In genomic region chr4:129557256-129557808, GRCm38 (mm10) we compare ENCODE assay signal across 8 mouse cellular contexts. TPM values are rescaled to one million over a fixed set of nuclear protein-coding genes. Genes with fewer than 3 reads are reported as not detected.
DNase-seq lines count a peak whose midpoint lies in the region; ATAC-seq lines count a peak whose summit lies in the region.

No protein-coding gene starts in this region.

- WGBS in kidney, embryonic 15.5 days: 48% methylated on average over 9 of the region's 9 CpGs
- 70% methylated on average over 9 of the region's 9 CpGs for WGBS in embryonic facial prominence, embryonic 15.5 days
- 60% methylated on average over 9 of the region's 9 CpGs for WGBS in limb, embryonic 12.5 days

- no peaks in the 10 kb centered on the region for H3K9me3 ChIP-seq in kidney, embryonic 15.5 days (replicated peaks)
- no peaks in the 10 kb centered on the region for H3K9me3 ChIP-seq in embryonic facial prominence, embryonic 15.5 days (replicated peaks)
- no peaks in the 10 kb centered on the region for H3K9me3 ChIP-seq in limb, embryonic 12.5 days

- H3K27ac ChIP-seq in kidney, embryonic 15.5 days: peak overlapping the region; percentile 86
- H3K27ac ChIP-seq in embryonic facial prominence, embryonic 15.5 days (replicated peaks): no peak overlapping the region
- no peak overlapping the region; the same call in 1 of the 2 replicates for H3K27ac ChIP-seq in limb, embryonic 12.5 days

- H3K4me2 ChIP-seq in kidney, embryonic 15.5 days: peak overlapping the region; percentile 73; the same call in 1 of the 2 replicates
- peak overlapping the region; percentile 86 for H3K4me2 ChIP-seq in embryonic facial prominence, embryonic 15.5 days (replicated peaks)
- H3K4me2 ChIP-seq in limb, embryonic 12.5 days: peak overlapping the region; percentile 92

- no peak for DNase-seq in kidney, adult 11 months
- DNase-seq in spleen, postnatal 4 days (ENCODE audit: low spot score in 2 of 2): peak; percentile 47 to 67
- no peak for DNase-seq in adrenal gland, postnatal 36 days
- DNase-seq in kidney, postnatal 36 days: no peak
- DNase-seq in layer of hippocampus, postnatal 10 days (ENCODE audit: low spot score in 2 of 2): no peak

- H3K9ac ChIP-seq in kidney, embryonic 15.5 days: peak overlapping the region; percentile 57; the same call in 1 of the 2 replicates
- no peak overlapping the region for H3K9ac ChIP-seq in embryonic facial prominence, embryonic 15.5 days
- H3K9ac ChIP-seq in limb, embryonic 12.5 days (replicated peaks): 0 out of 2 replicates have a peak overlapping the region, but pooled peaks have one; percentile 64

- no peak overlapping the region; the same call in 1 of the 2 replicates for H3K4me3 ChIP-seq in kidney, embryonic 15.5 days (replicated peaks)
- peak overlapping the region; percentile 53 for H3K4me3 ChIP-seq in embryonic facial prominence, embryonic 15.5 days (replicated peaks)
- H3K4me3 ChIP-seq in limb, embryonic 12.5 days (replicated peaks): peak overlapping the region; percentile 53; the same call in 1 of the 2 replicates

- H3K27me3 ChIP-seq in kidney, embryonic 15.5 days: no peaks in the 10 kb centered on the region
- no peaks in the 10 kb centered on the region for H3K27me3 ChIP-seq in embryonic facial prominence, embryonic 15.5 days
- no peaks in the 10 kb centered on the region for H3K27me3 ChIP-seq in limb, embryonic 12.5 days

- 0 out of 2 replicates have a peak, but pooled peaks have one; percentile 9 for ATAC-seq in kidney, embryonic 15.5 days (replicated peaks; ENCODE audit: low FRiP score)
- no peak for ATAC-seq in embryonic facial prominence, embryonic 15.5 days (ENCODE audit: insufficient number of reproducible peaks, low FRiP score, low TSS enrichment, low read depth)
- ATAC-seq in limb, embryonic 12.5 days (ENCODE audit: insufficient number of reproducible peaks, insufficient read depth, low FRiP score, low TSS enrichment, low read depth): no peak

- peaks cover 30% of the 10 kb centered on the region for H3K4me1 ChIP-seq in kidney, embryonic 15.5 days
- H3K4me1 ChIP-seq in embryonic facial prominence, embryonic 15.5 days: peaks cover 19% of the 10 kb centered on the region
- peaks cover 9% of the 10 kb centered on the region for H3K4me1 ChIP-seq in limb, embryonic 12.5 days (replicated peaks)

- H3K36me3 ChIP-seq in kidney, embryonic 15.5 days: no peaks in the 10 kb centered on the region
- no peaks in the 10 kb centered on the region for H3K36me3 ChIP-seq in embryonic facial prominence, embryonic 15.5 days
- no peaks in the 10 kb centered on the region for H3K36me3 ChIP-seq in limb, embryonic 12.5 days

RNA-seq across cellular contexts. Expression of gene Hdac1, which starts 14.8 kb away (rescaled TPM):
- polyA plus RNA-seq in kidney, embryonic 15.5 days (2015; fragmentation: Nextera tagmentation; extraction: Ambion mirVana): 264 and 274 TPM in 2 replicates
- polyA plus RNA-seq in embryonic facial prominence, embryonic 15.5 days (2015; fragmentation: Nextera tagmentation; extraction: Ambion mirVana): 200 and 207 TPM in 2 replicates
- 278 and 292 TPM in 2 replicates for polyA plus RNA-seq in limb, embryonic 12.5 days (2016; fragmentation: Nextera tagmentation; extraction: Ambion mirVana)
- total RNA-seq in adrenal gland, postnatal 36 days (2021): 10 to 100 TPM; 49.2 to 59.8 TPM
- total RNA-seq in layer of hippocampus, postnatal 10 days (2021): 10 to 100 TPM; 40.5 to 40.9 TPM

RNA-seq across cellular contexts. Expression of gene Lck, which starts 16.1 kb away (rescaled TPM):
- 11.3 and 11.4 TPM in 2 replicates for polyA plus RNA-seq in kidney, embryonic 15.5 days (2015; fragmentation: Nextera tagmentation; extraction: Ambion mirVana)
- polyA plus RNA-seq in embryonic facial prominence, embryonic 15.5 days (2015; fragmentation: Nextera tagmentation; extraction: Ambion mirVana): 5.5 and 6.8 TPM in 2 replicates
- 12.4 and 17.0 TPM in 2 replicates for polyA plus RNA-seq in limb, embryonic 12.5 days (2016; fragmentation: Nextera tagmentation; extraction: Ambion mirVana)
- total RNA-seq in adrenal gland, postnatal 36 days (2021): 1 to 10 TPM; 2.7 to 5.2 TPM
- total RNA-seq in layer of hippocampus, postnatal 10 days (2021): 1 to 10 TPM; 9.1 to 9.3 TPM

RNA-seq across cellular contexts. Expression of gene Fam167b, which starts 21.0 kb away (rescaled TPM):
- 27.8 and 29.1 TPM in 2 replicates for polyA plus RNA-seq in kidney, embryonic 15.5 days (2015; fragmentation: Nextera tagmentation; extraction: Ambion mirVana)
- 6.7 and 7.5 TPM in 2 replicates for polyA plus RNA-seq in embryonic facial prominence, embryonic 15.5 days (2015; fragmentation: Nextera tagmentation; extraction: Ambion mirVana)
- polyA plus RNA-seq in limb, embryonic 12.5 days (2016; fragmentation: Nextera tagmentation; extraction: Ambion mirVana): 3.4 and 4.1 TPM in 2 replicates
- 10 to 100 TPM; 41.9 to 46.2 TPM for total RNA-seq in adrenal gland, postnatal 36 days (2021)
- total RNA-seq in layer of hippocampus, postnatal 10 days (2021): not detected

RNA-seq across cellular contexts. Expression of gene Eif3i, which starts 43.1 kb away (rescaled TPM):
- 287 and 288 TPM in 2 replicates for polyA plus RNA-seq in kidney, embryonic 15.5 days (2015; fragmentation: Nextera tagmentation; extraction: Ambion mirVana)
- 270 and 284 TPM in 2 replicates for polyA plus RNA-seq in embryonic facial prominence, embryonic 15.5 days (2015; fragmentation: Nextera tagmentation; extraction: Ambion mirVana)
- 259 and 264 TPM in 2 replicates for polyA plus RNA-seq in limb, embryonic 12.5 days (2016; fragmentation: Nextera tagmentation; extraction: Ambion mirVana)
- 100 to 1,000 TPM; 187 to 192 TPM for total RNA-seq in adrenal gland, postnatal 36 days (2021)
- 100 to 1,000 TPM; 136 to 140 TPM for total RNA-seq in layer of hippocampus, postnatal 10 days (2021)

RNA-seq across cellular contexts. Expression of gene Tmem234, which starts 43.1 kb away (rescaled TPM):
- polyA plus RNA-seq in kidney, embryonic 15.5 days (2015; fragmentation: Nextera tagmentation; extraction: Ambion mirVana): 209 and 215 TPM in 2 replicates
- 197 and 210 TPM in 2 replicates for polyA plus RNA-seq in embryonic facial prominence, embryonic 15.5 days (2015; fragmentation: Nextera tagmentation; extraction: Ambion mirVana)
- 187 and 190 TPM in 2 replicates for polyA plus RNA-seq in limb, embryonic 12.5 days (2016; fragmentation: Nextera tagmentation; extraction: Ambion mirVana)
- total RNA-seq in adrenal gland, postnatal 36 days (2021): 10 to 100 TPM; 93.0 to 96.7 TPM
- total RNA-seq in layer of hippocampus, postnatal 10 days (2021): 10 to 100 TPM; 95.6 to 99.1 TPM

Comparison
In these comparisons a context has a peak if more than half of its experiments do, and no peak if none do; other contexts are left out.
1. DNase-seq: peak in spleen, postnatal 4 days (2 of 2); none in kidney, adult 11 months (single experiment), adrenal gland, postnatal 36 days (0 of 2), kidney, postnatal 36 days (0 of 2) and layer of hippocampus, postnatal 10 days (0 of 2).
2. Peak in every context shown above with its lines, with median percentiles within 50 percentile points of each other: H3K4me2 ChIP-seq.